Mouse (Mus musculus): ENCODE results near the gene Adk.

DNA sequence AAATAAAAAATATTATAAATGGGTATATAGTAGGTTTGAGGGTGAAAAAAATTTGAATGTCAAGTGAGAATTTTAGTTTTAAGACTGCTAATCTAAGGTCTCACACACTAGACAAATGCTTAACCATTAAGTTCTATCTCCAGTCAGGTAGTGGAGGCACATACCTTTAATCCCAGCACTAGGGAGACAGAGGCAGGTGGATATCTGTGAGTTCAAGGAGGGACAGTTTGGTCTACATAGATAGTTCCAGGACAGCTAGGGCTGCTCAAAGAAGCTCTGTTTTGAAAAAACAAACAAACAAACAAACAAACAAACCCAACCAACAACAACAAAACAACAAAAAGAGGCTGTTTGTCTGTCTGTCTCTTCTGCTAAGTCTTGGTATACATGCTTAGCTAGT, 43.9 kb downstream of the Adk start:
- TF ChIP-seq POLR2A (IDR thresholded peaks at IDR 0.05; ENCODE audit: borderline replicate concordance, low read depth, low read length) (no peak), CTCF (IDR thresholded peaks at IDR 0.05; ENCODE audit: low read depth, low read length) (no peak)

Measured in bone marrow macrophage, adult 2 months (primary cell).